Mouse (Mus musculus) central nervous system, embryonic 14 days (tissue): ENCODE data around the gene Nhs. TPM values are rescaled to one million over a fixed set of nuclear protein-coding genes. Genes with fewer than 3 reads are reported as not detected.

Experiments used
- polyA plus RNA-seq: library from polyadenylated mRNA; depleted of rRNA; stranded (reverse); fragments of >200 nt; gene quantifications from 2 replicates; pipeline ENCODE4 v1.2.3, GENCODE M21; 2012; rRNA removed

The Nhs gene
- 3.3 and 4.5 TPM in 2 replicates for polyA plus RNA-seq

DNA sequence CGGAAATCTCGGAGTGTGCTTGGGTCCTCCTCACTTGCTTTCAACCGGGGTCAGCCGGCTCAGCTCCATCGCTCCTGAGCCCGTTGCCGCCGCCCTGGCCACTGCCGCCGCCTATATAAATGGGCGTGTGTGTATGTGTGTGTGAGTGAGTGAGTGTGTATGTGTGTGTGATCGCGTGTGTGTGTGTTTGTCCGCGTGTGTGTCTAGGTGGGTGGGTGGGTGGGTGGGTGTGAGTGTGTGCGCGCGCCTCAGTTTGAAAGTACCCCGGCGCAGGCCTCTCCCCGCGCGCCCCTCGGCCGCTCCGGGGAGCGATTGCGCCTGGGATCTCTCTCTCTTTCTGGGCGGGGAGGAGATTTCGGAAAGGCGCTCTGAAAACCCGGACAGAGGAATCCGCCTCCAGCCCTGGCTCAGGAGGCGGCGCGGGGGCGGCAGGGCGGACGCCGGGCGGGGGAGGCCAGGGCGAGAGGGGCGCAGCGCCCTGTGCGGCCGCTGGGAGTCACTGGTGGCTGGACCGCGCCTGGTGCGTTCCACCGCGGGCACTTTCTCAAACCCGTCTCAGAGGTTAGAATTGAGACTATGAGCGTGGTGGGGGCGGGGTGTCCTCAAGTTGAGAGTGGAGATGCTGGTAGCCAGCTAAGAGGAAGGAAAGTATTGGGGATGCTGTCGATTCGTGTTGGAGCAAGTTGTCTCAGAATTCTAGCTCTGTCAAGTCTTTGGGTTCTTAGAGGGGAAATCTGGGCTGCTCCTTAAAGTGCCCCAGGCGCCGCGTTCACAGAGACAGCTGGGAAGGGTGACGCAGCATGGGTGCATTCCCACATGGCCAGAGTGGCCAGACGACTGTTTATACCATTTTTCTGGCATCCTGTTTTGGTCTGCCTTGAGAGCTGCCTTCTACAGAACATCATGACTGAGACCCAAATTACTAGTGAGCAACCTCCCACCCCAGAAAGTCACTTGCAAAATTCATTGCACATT, at the start of gene Nhs:
Nhs (minus strand) TSS at position 94 of the 975 bp plus-strand sequence.

